Mouse (Mus musculus): Measurements from ENCODE around the gene Efs. TPM values are rescaled to one million over a fixed set of nuclear protein-coding genes. Genes with fewer than 3 reads are reported as not detected.

Efs gene
- polyA plus RNA-seq, 1 experiment: 3.5 TPM

GRCm38 (mm10) chr14:54883154-54884021 is 42.5 kb downstream of the Efs start, which contains the start of the genes Bcl2l2 and Gm20521:
TSS of gene Bcl2l2 (plus strand) at chr14:54883377.
TSS of gene Gm20521 (plus strand) at chr14:54883441.
- DNase-seq (ENCODE audit: low read depth, low spot score): peak; percentile 67
- under 1% methylated on average over 27 of the region's 27 CpGs for WGBS

- DNase-seq (ENCODE audit: low read depth, low spot score): no peak
- WGBS: 1% methylated on average over 61 of the region's 61 CpGs
Observed at GRCm38 (mm10) chr14:54877048-54877715, 48.7 kb downstream of the Efs start, which contains the start of gene Ppp1r3e. TSS of gene Ppp1r3e (minus strand) at chr14:54877550.

DNA sequence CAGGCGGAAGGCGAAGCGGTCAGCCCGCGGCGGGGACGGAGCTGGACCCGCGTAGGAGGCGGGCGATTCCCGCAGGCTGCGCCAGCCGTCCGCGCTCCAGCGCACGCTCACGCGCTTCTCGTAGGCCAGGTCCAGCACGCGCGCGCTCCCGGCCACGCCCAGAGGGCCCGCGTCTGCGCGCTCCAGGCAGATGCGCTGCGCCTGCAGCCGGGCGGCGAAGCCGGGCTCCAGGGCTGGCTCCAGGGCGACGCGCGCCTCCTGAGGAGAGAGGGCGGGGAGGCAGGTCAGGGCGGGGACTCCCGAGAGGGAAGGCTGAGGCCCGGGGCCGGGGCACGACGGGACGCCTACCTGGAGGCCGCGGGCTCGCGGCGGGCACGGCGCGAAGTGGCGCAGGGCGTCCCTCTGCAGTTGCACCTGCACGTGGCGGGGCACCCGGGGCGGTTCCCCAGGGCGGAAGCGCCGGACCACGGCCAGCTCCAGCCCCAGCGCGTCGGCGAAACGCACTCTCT is 49.3 kb downstream of the Efs start:
- no peak for DNase-seq (ENCODE audit: low read depth, low spot score)
- under 1% methylated on average over 71 of the region's 72 CpGs for WGBS

DNA sequence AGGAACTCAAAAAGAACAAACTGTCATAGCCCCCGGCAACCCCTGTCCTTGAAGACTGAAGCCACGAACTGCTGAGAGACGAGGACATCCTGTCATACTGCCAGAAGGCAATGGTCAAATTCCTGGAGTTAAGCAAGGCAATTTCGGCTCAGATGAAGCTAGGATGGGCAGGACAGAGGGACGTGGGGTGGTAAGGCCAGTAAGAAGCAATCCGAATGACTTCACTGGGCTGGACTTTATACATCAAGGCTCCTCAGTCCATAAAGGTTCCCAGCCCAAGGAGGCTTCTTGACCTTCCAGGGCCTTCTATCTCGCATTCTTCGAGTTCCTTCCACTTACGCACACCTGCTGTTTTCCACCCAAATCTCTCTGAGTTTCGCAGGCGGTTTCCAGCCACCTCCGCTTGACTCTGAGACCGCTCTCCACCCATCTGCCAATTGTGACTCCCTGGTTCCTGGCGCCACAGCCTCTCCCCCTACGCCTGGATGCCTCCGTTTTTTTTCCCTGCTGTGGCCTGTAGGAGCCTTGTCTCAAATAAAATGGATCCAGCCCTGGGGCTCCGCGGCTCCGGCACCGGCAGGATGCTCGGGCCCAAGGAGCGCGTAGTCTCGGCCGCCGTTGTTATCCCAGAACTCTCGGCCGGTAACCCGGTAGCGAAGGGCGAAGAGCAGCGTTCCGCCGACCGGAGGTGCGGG is 49.9 kb downstream of the Efs start:
- 5% methylated on average over 36 of the region's 36 CpGs for WGBS
- DNase-seq (ENCODE audit: low read depth, low spot score): no peak

DNA sequence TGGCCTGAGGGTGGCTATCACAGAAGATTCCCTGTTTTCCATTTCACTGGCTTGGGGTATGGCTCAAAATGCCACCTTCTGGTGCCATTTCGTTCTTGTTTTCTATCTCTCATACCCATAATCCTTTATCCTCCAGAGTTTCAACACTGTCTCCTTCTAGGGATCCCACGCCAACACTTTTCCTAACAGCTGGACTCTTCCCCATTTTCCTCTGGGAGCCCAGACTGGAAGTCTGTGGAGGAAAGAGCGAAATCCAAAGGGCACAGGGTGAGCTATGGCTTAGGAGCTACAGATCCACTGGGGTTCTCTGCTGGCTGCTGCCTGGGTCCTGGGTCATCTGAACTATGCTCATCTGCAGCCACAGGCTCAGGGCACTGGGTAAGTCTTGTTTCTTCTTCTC is 51.8 kb downstream of the Efs start:
- 89% methylated on average over 3 of the region's 3 CpGs for WGBS
- no peak for DNase-seq (ENCODE audit: low read depth, low spot score)

GRCm38 (mm10) chr14:54870861-54871260 is 55.1 kb downstream of the Efs start, which contains the start of gene Homez:
TSS of gene Homez (minus strand) at chr14:54870961.
- 94% methylated on average over 5 of the region's 5 CpGs for WGBS
- no peak for DNase-seq (ENCODE audit: low read depth, low spot score)

DNA sequence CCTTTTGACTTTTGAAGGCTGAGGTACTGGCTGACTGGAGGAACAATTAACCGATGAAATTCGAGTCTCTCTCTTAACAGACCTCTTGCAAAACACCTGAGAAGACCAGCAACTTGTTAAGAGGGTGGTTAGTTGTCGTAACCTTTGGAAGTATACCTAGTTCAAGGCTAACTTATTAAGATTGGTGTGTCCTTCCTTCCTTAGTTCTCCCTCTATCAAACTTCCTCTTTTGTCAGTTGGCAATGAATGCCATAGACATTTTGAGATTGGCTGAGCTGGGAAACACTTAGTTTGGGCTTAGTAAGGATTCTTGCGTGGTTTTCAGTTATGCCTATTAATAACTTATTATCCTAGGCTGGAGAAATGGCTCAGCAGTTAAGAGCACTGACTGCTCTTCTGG is 57.9 kb downstream of the Efs start:
- 83% methylated on average over 4 of the region's 4 CpGs for WGBS
- DNase-seq (ENCODE audit: low read depth, low spot score): no peak

- WGBS: 55% methylated on average over 5 of the region's 5 CpGs
- DNase-seq (ENCODE audit: low read depth, low spot score): no peak
Observed at GRCm38 (mm10) chr14:54866936-54867335, 59.0 kb downstream of the Efs start.

Other genes with a start within 250 kb of the Efs start
- 59.2 and 60.6 TPM in 2 replicates for gene 1700123O20Rik, start 239.9 kb downstream of the Efs start, polyA plus RNA-seq (2012; rRNA removed)
- gene Acin1, start 239.2 kb downstream of the Efs start, polyA plus RNA-seq (2012; rRNA removed): 62.6 and 82.5 TPM in 2 replicates
- 0.05 TPM in 1 of 2 replicates, not detected in the other for gene Gm29776, start 227.3 kb downstream of the Efs start, polyA plus RNA-seq (2012; rRNA removed)
- 0.35 and 1.3 TPM in 2 replicates for gene Cebpe, start 214.0 kb downstream of the Efs start, polyA plus RNA-seq (2012; rRNA removed)
- gene Slc7a8, start 144.2 kb downstream of the Efs start, polyA plus RNA-seq (2012; rRNA removed): 36.1 and 135 TPM in 2 replicates
- not detected in 2 replicates for gene Rnf212b, start 112.0 kb downstream of the Efs start, polyA plus RNA-seq (2012; rRNA removed)
- gene Homez, start 55.2 kb downstream of the Efs start, polyA plus RNA-seq (2012; rRNA removed): 2.5 and 3.4 TPM in 2 replicates
- 9.1 and 11.2 TPM in 2 replicates for gene Ppp1r3e, start 48.6 kb downstream of the Efs start, polyA plus RNA-seq (2012; rRNA removed)
- gene Bcl2l2, start 42.7 kb downstream of the Efs start, polyA plus RNA-seq (2012; rRNA removed): 31.6 and 48.3 TPM in 2 replicates
- gene Gm20521, start 42.7 kb downstream of the Efs start, polyA plus RNA-seq (2012; rRNA removed): 0.74 TPM in 1 of 2 replicates, not detected in the other
- 77.8 and 112 TPM in 2 replicates for gene Pabpn1, start 33.6 kb downstream of the Efs start, polyA plus RNA-seq (2012; rRNA removed)
- gene Slc22a17, start 13.0 kb downstream of the Efs start, polyA plus RNA-seq (2012; rRNA removed): 11.3 and 11.7 TPM in 2 replicates
- 0.21 and 0.50 TPM in 2 replicates for gene Il25, start 6.6 kb upstream of the Efs start, polyA plus RNA-seq (2012; rRNA removed)
- gene Cmtm5, start 10.1 kb upstream of the Efs start, polyA plus RNA-seq (2012; rRNA removed): 1.0 and 1.8 TPM in 2 replicates
- 0.01 and 0.07 TPM in 2 replicates for gene Myh6, start 40.8 kb upstream of the Efs start, polyA plus RNA-seq (2012; rRNA removed)
- gene Gm17428, start 50.8 kb upstream of the Efs start, polyA plus RNA-seq (2012; rRNA removed): not detected in 2 replicates
- gene Myh7, start 68.5 kb upstream of the Efs start, polyA plus RNA-seq (2012; rRNA removed): 0.19 and 0.22 TPM in 2 replicates
- gene Ngdn, start 89.3 kb upstream of the Efs start, polyA plus RNA-seq (2012; rRNA removed): 17.9 and 18.3 TPM in 2 replicates
- 1.4 and 1.7 TPM in 2 replicates for gene Zfhx2, start 166.2 kb upstream of the Efs start, polyA plus RNA-seq (2012; rRNA removed)
- 7.2 and 7.5 TPM in 2 replicates for gene Thtpa, start 168.7 kb upstream of the Efs start, polyA plus RNA-seq (2012; rRNA removed)
- 64.5 and 107 TPM in 2 replicates for gene Ap1g2, start 180.5 kb upstream of the Efs start, polyA plus RNA-seq (2012; rRNA removed)
- 0.52 and 0.92 TPM in 2 replicates for gene Jph4, start 190.8 kb upstream of the Efs start, polyA plus RNA-seq (2012; rRNA removed)